Mouse (Mus musculus) heart, adult 8-10 months (tissue): Measurements from ENCODE around the gene Epn2. TPM values are rescaled to one million over a fixed set of nuclear protein-coding genes. Genes with fewer than 3 reads are reported as not detected.

Experiments
- total RNA-seq, 4 experiments: library from RNA; stranded (reverse); gene quantifications; 2 replicates each; pipeline ENCODE4 v1.2.4; 2022

Epn2 gene
- total RNA-seq, 4 experiments from 2014 or later = 21.1 to 28.0 (median 23.5) TPM

Other genes starting within 250 kb of the Epn2 start
- under 1 TPM in 3 of 4 experiments, not detected in 1; 0.09 to 0.14 (median 0.13) TPM for gene Slc47a2, start 236.8 kb downstream of the Epn2 start, total RNA-seq
- gene Slc47a1, start 201.3 kb downstream of the Epn2 start, total RNA-seq = 10 to 100 TPM; 24.9 to 31.1 (median 29.5) TPM
- under 1 TPM in 3 of 4 experiments, not detected in 1; 0.12 to 0.14 (median 0.14) TPM for gene Rnf112, start 125.6 kb downstream of the Epn2 start, total RNA-seq
- 10 to 100 TPM in 2 of 4 experiments, 1 to 10 TPM in 2; 7.9 to 11.9 (median 9.9) TPM for gene Mfap4, start 94.3 kb downstream of the Epn2 start, total RNA-seq
- 1 to 10 TPM; 4.3 to 5.1 (median 4.7) TPM for gene Mapk7, start 85.3 kb downstream of the Epn2 start, total RNA-seq
- 10 to 100 TPM in 1 of 4 experiments, 1 to 10 TPM in 3; 7.9 to 11.2 (median 8.3) TPM for gene B9d1, start 74.5 kb downstream of the Epn2 start, total RNA-seq
- 10 to 100 TPM in 3 of 4 experiments, 1 to 10 TPM in 1; 8.5 to 12.2 (median 11.5) TPM for gene Grap, start 73.6 kb upstream of the Epn2 start, total RNA-seq
- gene Fam83g, start 104.4 kb upstream of the Epn2 start, total RNA-seq = under 1 TPM; 0.19 to 0.41 (median 0.28) TPM
- not detected for gene Slc5a10, start 141.1 kb upstream of the Epn2 start, total RNA-seq
- gene Prpsap2, start 182.4 kb upstream of the Epn2 start, total RNA-seq = 10 to 100 TPM in 1 of 4 experiments, 1 to 10 TPM in 3; 6.2 to 10.0 (median 8.5) TPM